Mouse (Mus musculus): ENCODE results near the gene Pik3r5. TPM values are rescaled to one million over a fixed set of nuclear protein-coding genes. Genes with fewer than 3 reads are reported as not detected.

Pik3r5 gene
- 97.7 and 276 TPM in 2 replicates for polyA plus RNA-seq (2012; ENCODE audit: low replicate concordance)

GRCm38 (mm10) chr11:68431699-68432360 lies at the start of gene Pik3r5:
Gene Pik3r5 (plus strand): TSS chr11:68432121.

GRCm38 (mm10) chr11:68400727-68401219 lies 31.1 kb upstream of the Pik3r5 start, which contains the start of gene Ntn1:
Gene Ntn1 (minus strand): TSS chr11:68400823.

GRCm38 (mm10) chr11:68502902-68503629 lies 71.1 kb downstream of the Pik3r5 start, which contains the start of gene Pik3r6:
Gene Pik3r6 (plus strand): TSS chr11:68503019.

Other genes with a start within 250 kb of the Pik3r5 start
- 0.27 and 1.4 TPM in 2 replicates for gene Ntn1, start 31.3 kb upstream of the Pik3r5 start, polyA plus RNA-seq (2012; ENCODE audit: low replicate concordance)
- gene Pik3r6, start 70.9 kb downstream of the Pik3r5 start, polyA plus RNA-seq (2012; ENCODE audit: low replicate concordance): 3.0 and 5.9 TPM in 2 replicates
- 0.09 and 0.34 TPM in 2 replicates for gene Mfsd6l, start 124.1 kb downstream of the Pik3r5 start, polyA plus RNA-seq (2012; ENCODE audit: low replicate concordance)
- gene Ccdc42, start 154.9 kb downstream of the Pik3r5 start, polyA plus RNA-seq (2012; ENCODE audit: low replicate concordance): not detected in 2 replicates